11 mouse cellular contexts compared by ENCODE assay signal in the genomic region with DNA sequence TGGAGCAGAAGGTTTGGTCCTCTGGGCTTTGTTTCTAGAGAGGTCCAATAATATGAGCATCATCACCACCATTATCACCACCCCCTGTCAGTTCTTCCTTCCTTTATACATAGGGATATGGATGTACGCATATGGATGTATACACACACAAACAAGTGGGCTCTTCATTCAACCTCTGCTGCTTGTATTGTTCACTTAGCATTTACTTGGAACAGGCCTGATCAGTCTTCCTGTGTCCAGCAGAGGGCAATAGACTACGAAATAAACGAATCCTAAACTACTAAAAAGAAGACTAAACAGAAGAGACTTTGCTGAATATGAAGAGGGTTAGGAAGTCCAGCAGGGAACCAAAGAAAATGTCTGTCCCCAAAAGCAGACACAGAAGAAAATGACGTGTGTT. TPM values are rescaled to one million over a fixed set of nuclear protein-coding genes. Genes with fewer than 3 reads are reported as not detected.
DNase-seq lines count a peak whose midpoint lies in the region; ATAC-seq and TF ChIP-seq lines count a peak whose summit lies in the region.
"Had no signal": no experiment of that assay in that cellular context is flagged by ENCODE, and none has a peak within 500 bp of the region (broad histone marks: within the 10 kb centered on the region; RNA-seq: fewer than 3 reads in every experiment).

No protein-coding gene starts in this region.

- intact Hi-C loops in left cerebral cortex, adult 2 months (cut with DNase I) = loop anchor here (2.0 to 5.0 kb wide), 2 partner anchors 25 to 76 kb away; no protein-coding TSS in a partner anchor
- intact Hi-C loops in left cerebral cortex, postnatal 36 days (cut with DNase I) = no loop called here

- no peaks in the 10 kb centered on the region for H3K4me1 ChIP-seq in cerebellum, adult 2 months (ENCODE audit: control insufficient read depth, insufficient read depth, low read length)

- peak; percentile 59; the same call in 1 of the 2 replicates for ATAC-seq in megakaryocyte-erythroid progenitor cell, adult 5-6 weeks (replicated peaks; ENCODE audit: low FRiP score, low TSS enrichment, poor library complexity, severe bottlenecking)

- WGBS in cerebellum, adult 2 months = 39% methylated on average over 4 of the region's 4 CpGs

- H3K27me3 ChIP-seq in cerebellum, adult 2 months (ENCODE audit: control insufficient read depth, insufficient read depth, low read length) = no peaks in the 10 kb centered on the region

- TF ChIP-seq CTCF in cerebellum, adult 2 months (IDR thresholded peaks at IDR 0.05; ENCODE audit: borderline replicate concordance, insufficient read depth, low read depth, low read length) = peak; percentile 14; the same call in 1 of the 2 replicates
- TF ChIP-seq CTCF in left cerebral cortex, adult 2 months (IDR thresholded peaks at IDR 0.05) = peak; percentile 67

- no peak overlapping the region for H3K27ac ChIP-seq in cerebellum, adult 2 months (ENCODE audit: insufficient read depth, low read length)
- H3K27ac ChIP-seq in left cerebral cortex, adult 2 months = no peak overlapping the region
- H3K27ac ChIP-seq: liver, embryonic 13.5 days had no signal

- peak in 1 of 2 experiments; percentile 39 for DNase-seq in cerebellum, adult 2 months
- DNase-seq in cerebellum, postnatal 4 days (ENCODE audit: low spot score in 2 of 2) = no peak
- no peak for DNase-seq in left cerebral cortex, adult 2 months (ENCODE audit: extremely low spot score in 1 of 2, low spot score in 2 of 2)
- DNase-seq in left cerebral cortex, postnatal 36 days (ENCODE audit: low spot score in 2 of 2) = no peak
- peak; percentile 19 for DNase-seq in c-Kit-positive CD71-negative TER-119-negative erythroid progenitor cells, embryonic 14.5 days (ENCODE audit: low read depth)
- no peak for DNase-seq in ovary, postnatal 14 days (ENCODE audit: low spot score)
- no peak for DNase-seq in yolk sac, embryonic 10.5 days (ENCODE audit: low spot score)
- DNase-seq: liver, embryonic 13.5 days had no signal

- no peak overlapping the region for H3K4me3 ChIP-seq in cerebellum, adult 2 months (replicated peaks; ENCODE audit: insufficient read depth, low read depth, low read length)
- H3K4me3 ChIP-seq in left cerebral cortex, adult 2 months = no peak overlapping the region
- H3K4me3 ChIP-seq: liver, embryonic 13.5 days had no signal

- no peak for TF ChIP-seq POLR2A in cerebellum, adult 2 months (IDR thresholded peaks at IDR 0.05; ENCODE audit: borderline replicate concordance, insufficient read depth, low read length)

RNA-seq across cellular contexts. Expression of a gene that starts 6.2 kb away (rescaled TPM):
- 1.3 and 1.4 TPM in 2 replicates for polyA plus RNA-seq in cerebellum, adult 2 months (2012; rRNA removed)
- 1 to 10 TPM; 2.3 to 2.4 TPM for total RNA-seq in left cerebral cortex, adult 2 months (2021)
- 1 to 10 TPM; 2.1 to 2.2 TPM for total RNA-seq in left cerebral cortex, postnatal 36 days (2021)
- not detected in 2 replicates for total RNA-seq in megakaryocyte-erythroid progenitor cell, adult 5-6 weeks (2014; fragmentation: Nextera tagmentation)
- total RNA-seq in megakaryocyte-erythroid progenitor cell, adult 5-6 weeks (2017) = not detected in 2 replicates
- polyA plus RNA-seq: C2C12 had no signal

RNA-seq across cellular contexts. Expression of a gene that starts 7.2 kb away (rescaled TPM):
- not detected in 2 replicates for polyA plus RNA-seq in cerebellum, adult 2 months (2012; rRNA removed)
- total RNA-seq in left cerebral cortex, adult 2 months (2021) = not detected
- not detected for total RNA-seq in left cerebral cortex, postnatal 36 days (2021)
- not detected in 2 replicates for total RNA-seq in megakaryocyte-erythroid progenitor cell, adult 5-6 weeks (2014; fragmentation: Nextera tagmentation)
- not detected in 2 replicates for total RNA-seq in megakaryocyte-erythroid progenitor cell, adult 5-6 weeks (2017)
- polyA plus RNA-seq: C2C12; liver, embryonic 13.5 days; stomach, embryonic 14.5 days had no signal

RNA-seq across cellular contexts. Expression of a gene that starts 34.0 kb away (rescaled TPM):
- 13.6 and 19.7 TPM in 2 replicates for polyA plus RNA-seq in cerebellum, adult 2 months (2012; rRNA removed)
- total RNA-seq in left cerebral cortex, adult 2 months (2021) = 10 to 100 TPM in 1 of 2 experiments, 1 to 10 TPM in 1; 9.1 to 13.0 TPM
- 10 to 100 TPM in 1 of 2 experiments, 1 to 10 TPM in 1; 9.2 to 11.5 TPM for total RNA-seq in left cerebral cortex, postnatal 36 days (2021)
- total RNA-seq in megakaryocyte-erythroid progenitor cell, adult 5-6 weeks (2014; fragmentation: Nextera tagmentation) = not detected in 2 replicates
- total RNA-seq in megakaryocyte-erythroid progenitor cell, adult 5-6 weeks (2017) = 0.38 TPM in 1 of 2 replicates, not detected in the other

RNA-seq across cellular contexts. Expression of a gene that starts 35.0 kb away (rescaled TPM):
- polyA plus RNA-seq in cerebellum, adult 2 months (2012; rRNA removed) = 86.9 and 89.6 TPM in 2 replicates
- total RNA-seq in left cerebral cortex, adult 2 months (2021) = 100 to 1,000 TPM; 134 to 142 TPM
- total RNA-seq in left cerebral cortex, postnatal 36 days (2021) = 100 to 1,000 TPM; 144 to 147 TPM
- total RNA-seq in megakaryocyte-erythroid progenitor cell, adult 5-6 weeks (2014; fragmentation: Nextera tagmentation) = 53.4 and 63.3 TPM in 2 replicates
- total RNA-seq in megakaryocyte-erythroid progenitor cell, adult 5-6 weeks (2017) = 44.3 and 46.4 TPM in 2 replicates

RNA-seq across cellular contexts. Expression of a gene that starts 48.6 kb away (rescaled TPM):
- polyA plus RNA-seq in cerebellum, adult 2 months (2012; rRNA removed) = 35.5 and 37.0 TPM in 2 replicates
- total RNA-seq in left cerebral cortex, adult 2 months (2021) = 10 to 100 TPM; 87.9 to 92.8 TPM
- total RNA-seq in left cerebral cortex, postnatal 36 days (2021) = 10 to 100 TPM; 81.8 to 88.9 TPM
- 3.3 and 10.0 TPM in 2 replicates for total RNA-seq in megakaryocyte-erythroid progenitor cell, adult 5-6 weeks (2014; fragmentation: Nextera tagmentation)
- total RNA-seq in megakaryocyte-erythroid progenitor cell, adult 5-6 weeks (2017) = 2.1 and 2.5 TPM in 2 replicates

Comparison
In these comparisons a context has a peak if more than half of its experiments do, and no peak if none do; other contexts are left out.
1. RNA of a gene that starts 34.0 kb away (total RNA-seq): 9.1 to 13.0 TPM in left cerebral cortex, adult 2 months and 9.2 to 11.5 TPM in left cerebral cortex, postnatal 36 days; 0.38 TPM in megakaryocyte-erythroid progenitor cell, adult 5-6 weeks; every median in the first group is over 4 times any median in the second.